Mouse (Mus musculus) adrenal gland, adult 8-10 months (tissue): Measurements from ENCODE around the gene Trpm5. TPM values are rescaled to one million over a fixed set of nuclear protein-coding genes. Genes with fewer than 3 reads are reported as not detected.
A peak's percentile ranks its signal among the peaks of the same experiment; 100 is the strongest.

ENCODE experiments used
- DNase-seq: peaks from one replicate; pipeline ENCODE4 v3.0.0; 2022
- total RNA-seq, 4 experiments: library from RNA; stranded (reverse); gene quantifications; 2 replicates each; pipeline ENCODE4 v1.2.4; 2022

Gene Trpm5
- total RNA-seq, 4 experiments from 2014 or later = 0.17 to 0.32 (median 0.27) TPM

DNA sequence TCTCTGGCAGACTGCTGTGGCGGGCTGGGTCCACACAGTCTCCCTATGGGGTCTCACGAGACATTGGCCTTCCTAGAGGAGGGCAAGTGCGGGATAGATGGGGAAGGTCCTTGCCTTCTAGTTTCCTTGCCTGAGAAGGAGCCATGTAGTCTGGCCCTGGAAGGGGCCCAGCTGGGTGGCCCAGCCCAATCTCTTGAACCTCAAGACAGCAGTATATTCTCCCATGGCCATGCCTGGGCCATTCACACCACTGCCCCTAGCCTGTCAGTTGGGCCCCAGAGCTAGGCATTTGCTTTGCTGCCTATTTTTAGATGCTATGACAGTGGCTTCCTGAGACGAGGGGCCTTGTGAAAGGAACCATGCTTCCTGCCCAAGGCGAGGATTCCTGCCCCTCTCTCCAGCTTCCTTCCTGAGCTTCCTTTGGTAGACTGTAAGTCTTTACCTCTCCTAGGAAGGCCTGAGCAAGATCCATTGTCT lies 36.2 kb downstream of the Trpm5 start:
- DNase-seq = no peak

DNA sequence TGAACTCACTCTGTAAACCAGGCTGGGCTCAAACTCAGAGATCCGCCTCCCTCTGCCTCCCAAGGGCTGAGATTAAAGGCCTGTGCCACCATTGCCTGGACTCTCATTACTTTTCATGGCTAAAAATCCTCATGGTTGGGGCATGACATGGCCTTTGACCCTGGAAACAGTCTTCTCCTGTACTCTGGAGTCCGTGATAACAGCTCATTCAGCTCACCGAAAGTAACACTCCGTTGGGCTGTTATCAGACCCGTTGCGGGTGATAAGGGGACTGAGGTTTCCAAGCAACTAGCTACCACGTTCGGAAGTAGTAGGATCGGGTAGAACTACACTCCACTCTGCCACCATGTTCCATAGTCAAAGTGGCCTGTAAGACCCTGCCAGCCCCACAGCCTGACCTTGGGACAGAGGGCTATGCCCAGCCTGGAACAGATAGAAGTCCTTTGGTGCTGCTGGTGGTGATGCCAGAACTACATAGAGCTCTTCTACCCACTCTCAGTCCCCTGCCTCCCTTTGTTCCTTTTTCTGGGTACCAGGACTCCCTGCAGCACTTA lies 36.7 kb downstream of the Trpm5 start:
- no peak for DNase-seq

DNA sequence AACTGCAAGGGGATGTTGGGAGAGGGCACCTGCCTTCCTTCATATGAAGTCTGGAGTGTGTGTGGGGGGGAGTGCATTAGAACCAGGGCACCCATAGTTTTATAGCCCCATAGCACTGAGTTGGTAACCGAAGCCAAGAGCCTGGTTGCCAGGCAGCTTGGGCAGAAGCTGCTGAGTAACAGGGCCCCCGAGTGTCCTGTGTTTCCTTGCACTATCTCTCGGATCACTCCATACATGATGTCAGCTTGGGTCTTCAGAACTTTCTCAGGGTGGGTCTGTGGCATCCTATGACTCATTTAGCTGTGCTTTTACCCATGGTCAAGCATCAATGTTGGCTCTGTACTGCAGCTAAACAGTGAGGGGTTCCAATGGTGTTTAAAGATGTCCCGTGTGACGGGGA lies 37.4 kb downstream of the Trpm5 start:
- DNase-seq = no peak

DNA sequence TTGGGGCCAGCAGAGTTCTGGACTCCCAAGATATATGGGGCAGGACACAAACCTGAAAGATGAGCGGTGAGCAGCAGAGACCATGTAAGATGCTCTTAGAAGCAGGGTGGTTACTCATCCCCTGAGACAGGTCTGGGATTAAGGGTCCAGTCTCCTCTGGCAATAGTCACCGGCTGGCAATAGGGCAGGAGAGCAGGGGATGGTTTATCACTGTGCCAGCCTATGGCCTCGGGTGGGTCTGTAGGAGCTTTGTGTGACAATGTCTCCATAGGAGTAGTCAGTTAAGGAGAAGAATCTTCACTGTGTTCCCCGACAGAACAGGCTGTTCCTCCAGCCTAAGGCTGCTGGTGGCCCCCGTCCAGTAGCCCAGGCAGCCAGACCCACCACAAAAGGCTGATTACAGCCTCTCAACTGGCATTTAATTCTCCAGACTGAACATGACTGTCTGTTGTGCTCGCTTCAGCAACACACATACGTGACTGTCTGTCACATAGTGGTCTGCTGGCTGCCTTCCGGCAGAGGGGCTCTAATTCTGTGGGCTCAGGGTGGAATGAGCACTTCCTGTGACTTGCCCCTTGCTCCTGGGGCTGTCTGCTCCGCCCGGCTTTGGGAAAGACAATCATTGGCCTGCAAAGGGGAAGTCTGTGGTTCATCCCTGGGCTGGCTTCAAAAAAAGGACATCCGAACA lies 38.8 kb downstream of the Trpm5 start:
- no peak for DNase-seq

DNA sequence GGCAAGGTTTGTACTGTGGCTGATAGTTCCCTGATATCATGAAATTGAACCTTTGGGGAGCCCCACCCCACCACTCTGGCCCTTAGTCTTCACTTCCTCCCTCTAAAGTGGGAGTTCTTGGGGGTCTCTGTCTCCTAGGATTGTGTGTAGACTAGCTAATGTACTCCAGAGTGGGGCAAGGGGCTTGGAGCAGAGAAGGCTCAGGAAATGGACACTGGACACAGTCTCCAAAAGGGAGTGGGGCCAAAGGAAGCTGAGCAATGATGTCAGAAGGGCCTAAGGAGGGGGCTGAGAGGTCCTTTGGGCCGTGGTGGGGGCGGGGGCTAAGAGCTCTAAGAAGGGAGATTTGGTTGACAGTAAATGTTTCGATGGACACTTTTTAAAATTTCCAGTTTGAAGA lies 39.4 kb downstream of the Trpm5 start:
- no peak for DNase-seq

DNA sequence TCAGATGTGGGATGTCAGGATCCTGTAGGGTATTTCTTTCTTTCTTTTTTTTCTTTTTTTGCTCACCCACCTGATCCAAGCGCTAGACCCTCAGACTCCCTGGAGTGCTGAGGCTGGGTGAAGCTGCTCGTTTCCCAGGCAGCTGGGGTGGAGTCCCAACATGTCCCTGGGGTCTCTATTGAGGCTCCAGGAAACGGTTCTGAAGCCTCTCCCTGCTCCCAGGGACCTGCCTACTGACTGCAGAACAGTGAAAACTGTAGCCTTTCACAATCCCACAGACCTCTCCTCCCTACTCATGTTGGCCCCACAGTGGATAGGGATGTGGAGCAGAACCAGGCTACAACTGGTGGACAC lies 39.9 kb downstream of the Trpm5 start:
- no peak for DNase-seq

DNA sequence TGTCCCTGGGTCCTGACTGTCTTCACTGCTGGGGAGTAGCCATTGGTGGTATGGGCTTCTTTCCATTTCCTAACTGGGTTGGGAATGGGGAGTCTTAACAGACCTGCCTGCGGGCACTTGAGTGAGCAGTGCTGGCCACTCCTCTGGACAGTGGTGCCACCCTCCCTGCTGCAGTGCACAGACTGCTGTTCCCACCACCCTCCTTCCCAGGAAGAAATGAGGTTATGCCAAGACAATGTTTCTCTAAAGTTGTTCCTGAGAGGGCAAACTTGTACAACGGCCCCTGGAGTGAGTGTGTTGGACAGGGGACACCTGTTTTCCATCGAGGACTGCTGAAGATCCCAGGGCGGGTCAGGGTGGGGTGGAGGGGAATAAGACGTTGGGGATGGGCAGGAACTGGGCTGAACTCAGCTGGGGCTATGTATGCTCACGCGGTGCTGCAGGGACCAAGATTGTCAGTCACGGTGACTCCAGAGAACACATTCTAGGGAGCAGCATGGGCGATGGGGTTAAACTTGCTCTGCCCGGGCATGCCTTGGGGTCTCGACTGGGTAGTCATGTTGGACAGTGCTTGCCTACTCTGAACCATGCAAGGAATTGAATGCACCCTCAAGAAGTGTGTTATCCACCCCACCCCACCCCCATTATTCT lies 40.4 kb downstream of the Trpm5 start:
- no peak for DNase-seq

DNA sequence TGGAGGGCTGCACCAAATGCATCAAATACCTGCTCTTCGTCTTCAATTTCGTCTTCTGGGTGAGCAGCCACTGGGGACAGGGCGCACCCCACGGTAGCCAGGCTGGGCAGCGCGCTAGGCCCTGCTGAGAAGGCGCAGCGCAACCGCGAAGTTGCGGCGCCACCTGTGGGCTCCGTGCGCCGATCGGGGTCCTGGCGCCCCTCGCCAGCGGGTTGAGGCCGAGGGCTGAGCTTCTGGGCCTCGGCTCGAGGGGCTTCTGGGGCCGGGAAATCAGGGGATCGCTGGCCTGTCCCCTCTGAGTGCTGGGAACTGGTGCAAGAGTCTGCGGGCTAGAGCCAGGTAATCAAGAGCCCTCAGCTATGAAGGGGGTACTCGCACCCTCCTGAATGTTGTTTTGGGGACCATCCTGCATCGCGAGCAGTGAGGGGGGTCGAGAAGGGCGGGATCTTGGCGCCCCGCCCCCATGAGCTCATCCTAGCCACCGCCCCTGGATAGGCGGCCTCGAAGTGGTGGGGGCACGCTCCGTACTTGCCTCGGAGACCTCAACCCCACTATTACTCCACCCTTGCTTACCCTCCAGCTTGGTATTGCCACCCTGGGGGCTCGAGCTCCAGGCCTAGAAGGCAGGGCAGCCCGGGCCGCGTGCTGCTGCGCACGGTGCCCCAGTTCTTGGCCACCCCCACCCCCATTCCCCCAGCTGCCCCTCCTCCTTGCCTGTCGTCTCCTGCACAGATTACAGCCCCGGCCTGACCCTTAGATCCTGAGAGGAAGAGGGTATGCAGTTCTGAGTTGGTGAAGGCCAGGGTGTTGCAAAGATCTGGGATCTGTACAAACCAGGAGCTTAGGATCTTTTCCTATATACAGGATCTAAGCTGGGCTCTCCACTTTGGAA lies 41.2 kb downstream of the Trpm5 start:
- peak; percentile 74 for DNase-seq

DNA sequence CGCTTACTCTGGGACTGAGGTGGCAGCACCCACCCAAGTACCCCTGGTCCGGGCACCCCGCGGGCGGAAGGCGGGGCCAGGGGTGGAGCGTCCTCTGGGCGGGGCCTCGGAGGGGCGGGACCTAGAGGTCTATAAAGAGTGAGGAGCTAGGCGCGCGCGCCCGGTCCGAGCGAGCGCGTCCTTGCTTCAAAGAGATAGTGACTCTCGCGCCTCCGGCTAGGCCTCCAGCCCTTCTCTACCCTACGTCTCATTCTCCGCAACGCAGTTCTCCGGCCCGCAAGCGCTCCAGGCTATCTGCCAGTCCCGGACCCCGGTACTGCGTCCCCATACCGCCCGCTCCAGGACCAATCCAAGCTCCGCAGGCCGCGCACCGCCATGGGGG lies 41.8 kb downstream of the Trpm5 start, which contains the start of gene Cd81:
Gene Cd81, plus strand, starts transcription at position 114 of the 382 bp plus-strand sequence.
- DNase-seq = peak; percentile 85

DNA sequence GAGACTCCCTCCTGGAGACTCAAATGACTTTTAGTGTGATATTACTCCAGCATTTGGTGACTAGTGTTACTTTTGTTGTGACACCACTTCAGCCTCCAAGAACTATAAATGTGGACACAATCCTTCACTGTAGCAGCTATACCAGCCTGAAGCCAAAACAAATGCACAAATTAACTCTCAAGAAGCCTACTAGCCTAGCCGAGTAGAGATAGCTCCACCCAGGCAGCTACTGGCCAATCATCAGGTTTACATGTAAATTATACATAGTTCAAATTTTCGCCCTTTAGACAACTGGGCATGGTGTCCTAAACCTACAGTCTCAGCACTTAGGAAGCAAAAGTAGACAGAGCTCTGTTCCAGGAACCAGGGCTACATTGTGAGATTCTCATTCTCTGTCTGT lies 43.1 kb downstream of the Trpm5 start:
- no peak for DNase-seq

DNA sequence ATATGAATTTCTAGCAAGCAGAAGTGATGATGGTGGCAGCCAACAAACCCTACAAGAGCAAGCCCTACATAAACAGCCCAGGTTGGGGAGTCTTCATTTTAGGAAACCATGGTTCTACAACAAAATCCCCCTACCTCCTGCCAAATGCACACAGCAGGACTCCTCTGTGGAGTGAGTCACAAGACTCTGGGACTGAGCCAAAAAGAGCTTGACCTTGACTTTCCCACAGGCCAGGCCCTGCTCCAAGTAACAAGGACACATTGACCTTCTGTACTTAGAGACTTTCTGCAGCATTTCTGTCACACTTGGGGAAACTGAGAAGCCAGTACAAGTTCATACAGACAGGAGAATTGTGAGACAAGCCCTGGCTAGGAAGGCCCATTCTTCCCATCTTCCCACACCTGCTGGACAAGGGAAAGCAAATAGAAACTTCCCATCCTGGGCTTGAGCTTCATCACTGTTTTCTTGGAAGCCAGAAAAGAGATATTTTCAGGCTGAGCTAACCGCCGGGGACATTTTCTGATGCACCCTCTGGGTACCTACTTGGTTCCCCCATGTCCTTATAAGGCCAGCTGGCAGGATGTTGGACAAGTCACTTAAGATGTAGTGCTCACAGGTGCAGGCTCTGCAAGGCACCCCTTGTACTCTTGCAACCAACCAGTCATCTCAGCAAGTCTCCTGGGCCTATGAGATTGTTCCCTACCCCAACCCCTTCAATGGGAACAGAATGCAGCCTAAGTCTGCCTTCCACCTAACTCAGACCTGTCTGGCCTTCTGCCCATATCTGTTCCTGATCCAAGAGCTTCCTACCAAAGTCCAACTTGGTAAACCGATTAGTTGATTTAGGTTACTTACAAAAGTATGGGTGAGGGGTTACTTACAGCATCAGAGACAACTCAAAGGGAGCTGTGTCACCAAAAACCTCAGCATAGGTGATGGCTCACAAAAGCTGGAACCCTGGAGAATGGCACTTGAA lies 44.3 kb downstream of the Trpm5 start:
- peak; percentile 90 for DNase-seq

DNA sequence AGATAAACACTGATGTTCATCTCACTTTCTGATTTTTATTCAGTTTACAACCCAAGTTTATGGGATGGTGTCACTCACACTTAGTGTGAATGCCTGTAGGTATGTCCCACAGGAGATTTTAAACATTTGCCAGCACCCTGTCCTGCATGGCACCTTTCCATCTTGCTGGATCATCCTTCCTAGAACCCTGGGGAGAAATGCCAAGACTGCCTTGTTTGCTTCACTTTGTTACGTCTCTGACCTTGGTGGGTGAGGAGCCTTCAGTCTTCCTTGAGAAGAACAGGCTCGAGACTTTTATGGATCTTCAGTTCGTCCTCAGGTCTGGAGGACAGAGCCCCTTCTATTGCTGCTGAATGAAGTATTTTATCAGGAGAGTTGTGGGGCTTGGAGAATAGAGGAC lies 45.1 kb downstream of the Trpm5 start:
- no peak for DNase-seq

DNA sequence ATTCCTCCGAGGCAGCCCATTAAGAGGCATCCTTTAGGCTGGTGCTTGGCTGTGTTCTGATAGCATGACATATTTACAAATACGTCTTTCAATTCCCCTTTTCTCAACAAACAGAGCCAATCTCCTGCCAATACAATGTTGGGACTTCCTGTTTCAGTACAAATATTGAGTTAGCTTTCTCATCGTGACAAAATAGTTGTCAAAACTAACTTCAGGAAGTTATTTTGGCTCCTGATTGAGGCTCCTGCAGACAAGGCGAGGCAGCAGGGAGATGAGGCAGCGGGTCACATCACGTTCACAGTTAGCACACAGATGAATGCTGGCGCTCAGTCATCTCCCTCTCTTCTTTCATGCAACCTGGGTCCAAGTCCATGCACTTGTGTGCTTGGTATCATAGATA lies 48.1 kb downstream of the Trpm5 start:
- no peak for DNase-seq

DNA sequence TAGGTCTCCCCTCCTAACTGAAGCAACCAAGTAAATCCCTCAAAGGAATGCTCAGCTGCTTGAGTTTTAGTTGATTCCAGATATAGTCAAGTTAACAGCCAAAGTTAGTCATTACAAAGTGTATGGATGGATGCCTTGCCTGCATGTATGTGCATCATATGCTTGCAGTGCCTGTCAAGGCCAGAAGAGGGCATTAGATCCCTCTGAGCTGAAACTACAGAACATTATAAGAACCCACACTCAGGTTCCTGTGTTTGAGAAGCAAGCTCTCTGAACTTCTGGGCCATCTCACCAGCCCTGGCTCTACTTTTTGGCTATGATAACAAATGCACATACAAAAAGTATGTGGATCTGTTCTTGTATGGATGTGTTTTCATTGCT lies 49.6 kb downstream of the Trpm5 start:
- no peak for DNase-seq

DNA sequence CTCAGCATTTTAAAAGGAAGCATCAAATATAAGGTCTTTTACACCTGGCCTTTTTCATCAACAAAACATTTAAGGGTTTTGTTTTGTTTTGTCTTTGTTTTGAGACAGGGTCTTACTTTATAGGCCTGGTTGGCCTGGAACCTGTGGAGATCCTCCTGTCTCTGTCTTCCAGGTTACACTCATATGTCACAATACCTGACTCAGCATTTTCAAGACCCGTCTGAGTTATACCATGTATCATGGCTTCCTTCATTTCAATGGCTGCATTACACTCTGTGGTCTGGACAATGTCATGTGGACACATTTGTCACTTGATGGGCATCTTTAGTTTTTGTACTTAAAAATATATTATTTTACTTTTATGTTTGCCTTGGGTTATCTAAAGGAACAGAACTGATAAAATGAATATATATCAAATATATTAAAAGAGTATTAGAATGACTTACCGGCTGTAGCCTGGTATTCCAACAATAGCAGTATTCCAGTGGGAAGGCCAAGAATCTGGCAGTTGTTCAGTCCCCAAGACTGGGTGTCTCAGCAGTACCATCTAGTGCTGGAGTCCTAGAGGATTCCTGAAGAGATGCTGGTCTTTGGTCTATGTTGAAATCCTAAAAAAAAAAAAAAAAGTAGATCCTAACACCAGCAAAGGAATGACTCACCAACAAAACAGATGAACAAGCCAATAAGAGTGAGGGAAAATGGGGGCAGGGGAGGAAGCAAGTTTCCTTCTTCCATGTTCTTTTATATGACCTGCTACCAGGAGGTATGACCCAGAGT lies 50.2 kb downstream of the Trpm5 start:
- no peak for DNase-seq

DNA sequence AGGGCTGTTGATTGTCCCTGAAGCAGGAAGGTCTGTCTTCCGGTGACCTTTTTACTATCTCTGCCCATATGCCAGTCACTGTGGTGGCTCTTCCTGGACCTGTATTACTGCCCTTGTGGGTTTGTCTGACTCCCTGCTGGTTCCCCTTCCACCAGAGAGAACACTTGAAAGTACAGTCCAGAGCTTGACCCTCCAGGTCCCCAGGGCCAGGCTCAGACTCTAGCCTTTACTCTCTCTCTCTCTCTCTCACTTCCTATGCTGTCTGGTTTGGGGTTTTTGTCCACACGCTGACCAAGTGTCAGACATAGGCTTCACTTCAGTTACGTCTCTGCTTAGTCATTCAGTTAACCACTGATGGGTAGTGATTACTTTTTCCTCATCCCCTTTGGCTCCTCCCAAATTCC lies 51.5 kb downstream of the Trpm5 start:
- no peak for DNase-seq

DNA sequence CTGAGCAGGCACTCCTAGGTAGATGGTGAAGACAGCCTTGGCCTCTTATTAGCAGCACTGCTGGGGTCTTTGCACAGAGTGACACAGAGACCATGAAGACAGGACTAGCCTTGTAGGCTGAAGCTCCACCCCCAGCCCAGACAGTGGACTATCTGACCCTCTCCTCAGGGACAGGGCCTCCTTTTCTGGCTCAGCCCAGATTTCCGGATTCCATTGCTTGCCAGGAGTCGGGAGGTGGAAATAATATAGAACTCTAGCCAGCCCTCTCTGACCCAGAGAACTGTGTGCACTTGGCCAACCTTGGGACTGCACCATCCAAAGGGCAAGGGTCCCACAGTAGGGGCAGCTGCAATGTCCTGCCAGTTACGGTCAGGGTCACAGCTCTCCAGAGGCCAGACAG lies 52.4 kb downstream of the Trpm5 start:
- DNase-seq = peak; percentile 81

DNA sequence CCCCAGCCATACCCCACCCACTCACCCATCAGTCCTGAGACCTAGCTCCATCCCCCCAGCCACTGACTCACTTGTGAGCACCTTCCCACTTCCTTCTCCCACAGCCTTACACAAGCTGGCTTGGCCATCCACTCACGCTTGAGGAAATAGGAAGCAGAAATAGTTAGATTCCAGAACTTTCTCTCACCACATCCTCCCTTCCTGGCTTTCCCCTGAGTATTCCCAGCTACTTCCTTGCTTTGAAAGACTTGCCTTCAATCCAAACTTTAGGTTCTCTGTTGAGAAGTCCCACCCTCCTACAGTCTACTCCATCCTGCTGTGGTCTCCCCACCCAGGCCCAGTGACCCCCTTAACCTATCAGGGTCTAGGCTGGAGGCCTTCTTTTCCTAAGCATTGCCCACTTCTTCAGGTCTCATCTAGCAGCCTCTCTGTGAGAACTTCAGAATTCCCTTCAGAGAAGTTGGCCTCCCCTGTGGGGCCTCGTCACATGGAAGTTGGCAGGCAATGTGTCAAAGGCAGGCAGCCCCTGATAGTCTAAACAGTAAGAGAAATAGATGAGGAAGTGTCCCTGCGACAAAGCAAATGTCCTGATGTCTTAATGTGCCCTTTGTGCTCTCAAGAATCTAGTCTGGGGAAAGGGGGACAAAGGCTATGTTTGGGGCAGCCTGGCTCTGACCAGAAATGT lies 53.2 kb downstream of the Trpm5 start:
- DNase-seq = no peak

DNA sequence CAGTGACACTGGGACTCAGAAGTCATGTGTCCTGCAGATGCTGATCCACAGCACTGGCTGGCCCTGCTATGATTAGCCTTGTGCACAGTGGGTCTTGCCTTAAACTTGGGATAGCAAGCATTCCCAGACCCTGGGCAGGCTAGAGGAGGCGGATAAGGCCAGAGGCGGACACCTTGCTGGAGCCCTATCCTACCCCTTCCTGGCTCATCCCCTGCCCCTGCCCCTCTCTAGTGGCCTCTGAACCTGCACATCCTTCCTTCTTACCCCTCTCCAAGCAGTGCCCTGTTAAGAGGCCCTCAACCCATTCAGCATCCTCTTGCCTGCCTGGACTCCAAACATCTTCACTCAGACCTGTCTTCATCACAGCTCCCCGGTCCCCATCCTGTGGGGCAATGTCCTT lies 53.9 kb downstream of the Trpm5 start:
- no peak for DNase-seq

DNA sequence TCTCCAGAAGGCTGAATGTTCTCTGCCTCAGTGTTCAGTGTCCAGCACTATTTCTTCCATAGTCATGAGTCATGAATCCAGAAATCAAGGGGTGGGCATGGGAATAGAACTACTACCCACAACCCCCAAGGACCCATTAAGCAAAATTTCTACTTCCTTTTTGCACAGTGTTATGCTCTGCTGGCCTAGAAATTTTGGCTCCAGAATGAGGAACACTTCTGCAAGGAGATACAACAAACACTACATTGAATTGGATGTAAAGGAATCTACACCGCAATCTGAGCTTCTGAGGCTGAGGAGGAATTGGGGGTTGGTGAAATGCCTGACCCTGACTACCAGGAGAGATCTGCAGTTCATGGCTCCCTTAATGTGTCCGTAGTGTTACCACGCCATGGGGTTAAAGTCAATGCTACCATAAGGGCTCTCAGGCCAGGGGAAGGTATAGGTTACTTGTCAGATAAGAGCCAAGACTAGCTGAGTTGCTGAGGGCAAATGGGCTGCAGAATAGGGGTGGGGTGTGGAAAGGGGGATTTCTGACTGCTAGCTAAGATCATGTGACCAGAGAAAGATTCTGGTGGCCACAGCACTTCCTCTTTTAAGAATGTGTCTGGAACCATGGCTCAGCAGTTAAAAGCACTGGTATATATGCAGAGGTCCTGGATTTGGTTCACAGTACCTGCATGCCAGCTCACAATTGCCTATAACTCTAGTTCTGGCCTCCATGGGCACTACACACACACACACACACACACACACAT lies 56.1 kb downstream of the Trpm5 start:
- no peak for DNase-seq
